Mouse (Mus musculus) forebrain, embryonic 15.5 days (tissue): ENCODE measurements around the gene Itgb1bp2. TPM values are rescaled to one million over a fixed set of nuclear protein-coding genes. Genes with fewer than 3 reads are reported as not detected.
"Not testable (repeated sequence)": the region's sequence is repeated elsewhere in the genome, so short reads cannot be mapped to it uniquely, and the experiment has no call there.

Source experiments
- ATAC-seq: fragments of 200-750 bp; cut with Nextera tagmentation; replicated peaks from 2 replicates; pipeline ENCODE4 v1.8.0; 2017; ENCODE audit warnings: mild to moderate bottlenecking, moderate TSS enrichment, moderate library complexity
- H3K27ac ChIP-seq: fragments of 300-500 bp; sonication (generic); replicated peaks from 2 replicates; pipeline ENCODE4 v1.5.1; 2015; ENCODE audit warnings: mild to moderate bottlenecking, inconsistent platforms
- H3K27me3 ChIP-seq: fragments of 300-500 bp; sonication (generic); 2 replicates; pipeline ENCODE4 v1.6.1; 2015; ENCODE audit warnings: inconsistent platforms
- H3K36me3 ChIP-seq: fragments of 300-500 bp; sonication (generic); 2 replicates; pipeline ENCODE4 v1.6.1; 2015; ENCODE audit warnings: mild to moderate bottlenecking, inconsistent platforms
- H3K4me1 ChIP-seq: fragments of 300-500 bp; sonication (generic); 2 replicates; pipeline ENCODE4 v1.6.1; 2015; ENCODE audit warnings: inconsistent platforms
- H3K4me2 ChIP-seq: fragments of 300-500 bp; sonication (generic); replicated peaks from 2 replicates; pipeline ENCODE4 v1.6.1; 2015; ENCODE audit warnings: mild to moderate bottlenecking, inconsistent platforms
- H3K4me3 ChIP-seq: fragments of 300-500 bp; sonication (generic); 2 replicates; pipeline ENCODE4 v1.5.1; 2015; ENCODE audit warnings: mild to moderate bottlenecking, inconsistent platforms
- H3K9ac ChIP-seq: fragments of 300-500 bp; sonication (generic); replicated peaks from 2 replicates; pipeline ENCODE4 v1.6.1; 2015; ENCODE audit warnings: mild to moderate bottlenecking, inconsistent platforms
- H3K9me3 ChIP-seq: fragments of 300-500 bp; sonication (generic); 2 replicates; pipeline ENCODE4 v1.6.1; 2016; ENCODE audit warnings: inconsistent platforms
- WGBS: fragments of 180-500 bp; shearing (Covaris S2); methylation state at CpG from one replicate; pipeline ENCODE4 v1.1.7; 2015; ENCODE audit warnings: mixed read lengths; 5-methylcytosine and 5-hydroxymethylcytosine counted together
- polyA plus RNA-seq: library from polyadenylated mRNA; unstranded; fragments of >200 nt; fragmentation: Nextera tagmentation; extraction: Ambion mirVana; gene quantifications from 2 replicates; pipeline ENCODE4 v1.2.1, GENCODE M21; 2015

Gene Itgb1bp2
- polyA plus RNA-seq, 1 experiment from 2014 or later, result 1.8 TPM

DNA sequence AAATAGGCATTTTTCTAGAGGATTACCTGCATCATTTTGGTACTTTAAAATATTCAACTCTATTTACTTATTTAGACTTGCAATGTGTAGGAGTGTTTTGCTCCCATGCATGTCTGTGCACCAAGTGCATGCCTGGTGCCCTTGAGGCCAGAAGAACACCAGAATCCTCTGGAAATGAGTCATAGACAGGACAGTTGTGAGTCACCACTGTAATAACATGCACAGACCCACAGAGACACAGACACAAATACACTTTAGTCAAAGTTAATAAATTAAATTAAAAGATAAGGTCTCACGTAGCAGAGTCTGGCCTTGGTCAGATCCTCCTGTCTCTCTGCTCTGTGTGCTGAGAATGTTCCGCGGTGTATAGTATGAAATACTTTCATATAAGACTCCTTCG lies 23.3 kb downstream of the Itgb1bp2 start:
- Histone ChIP-seq H3K9ac (no peak overlapping the region), H3K4me2 (no peak overlapping the region), H3K27me3 (no peaks in the 10 kb centered on the region), H3K9me3 (no peaks in the 10 kb centered on the region), H3K36me3 (no peaks in the 10 kb centered on the region), H3K4me1 (no peaks in the 10 kb centered on the region), H3K27ac (no peak overlapping the region), H3K4me3 (no peak overlapping the region)
- ATAC-seq, result no peak
- 94% methylated on average over 4 of the region's 4 CpGs for WGBS

DNA sequence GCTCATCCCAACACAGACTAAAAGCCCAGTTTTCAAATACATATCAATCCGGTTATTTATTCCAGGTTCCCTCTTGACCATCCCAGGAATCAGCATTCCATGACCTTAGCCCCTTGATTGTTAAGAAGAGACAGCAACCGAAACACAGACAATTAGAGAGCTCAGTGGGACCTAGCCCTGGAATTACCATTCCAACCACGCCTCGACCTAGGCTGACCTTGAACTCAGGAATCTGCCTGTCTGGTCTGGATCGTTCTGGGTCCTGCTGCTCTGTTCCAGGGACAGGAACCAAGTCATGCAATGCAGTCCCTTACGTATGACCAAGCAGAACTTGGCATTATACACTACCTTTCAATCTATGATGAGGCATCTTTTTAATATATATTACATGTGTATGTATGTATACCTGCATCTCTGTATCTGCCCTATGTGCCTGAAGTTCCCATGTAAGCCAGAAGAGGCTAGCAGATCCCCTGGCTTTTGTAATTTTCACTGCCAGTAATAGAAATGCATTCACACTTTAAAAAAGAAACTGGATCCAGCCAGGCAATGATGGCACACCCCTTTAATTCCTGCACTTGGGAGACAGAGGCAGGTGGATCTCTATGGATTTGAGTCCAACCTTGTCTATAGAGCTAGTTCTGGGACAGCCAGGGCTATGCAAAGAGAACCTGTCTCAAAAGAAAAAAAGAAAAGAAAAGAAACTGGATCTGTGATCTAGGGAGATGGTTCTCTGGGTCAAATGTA lies 32.9 kb downstream of the Itgb1bp2 start:
- H3K9me3 ChIP-seq, result no peaks in the 10 kb centered on the region
- H3K27ac ChIP-seq, result no peak overlapping the region
- H3K36me3 ChIP-seq, result no peaks in the 10 kb centered on the region
- WGBS, result 84% methylated on average over 6 of the region's 6 CpGs
- H3K4me3 ChIP-seq, result no peak overlapping the region
- no peak for ATAC-seq
- no peaks in the 10 kb centered on the region for H3K4me1 ChIP-seq
- no peaks in the 10 kb centered on the region for H3K27me3 ChIP-seq
- H3K9ac ChIP-seq, result no peak overlapping the region
- no peak overlapping the region for H3K4me2 ChIP-seq

DNA sequence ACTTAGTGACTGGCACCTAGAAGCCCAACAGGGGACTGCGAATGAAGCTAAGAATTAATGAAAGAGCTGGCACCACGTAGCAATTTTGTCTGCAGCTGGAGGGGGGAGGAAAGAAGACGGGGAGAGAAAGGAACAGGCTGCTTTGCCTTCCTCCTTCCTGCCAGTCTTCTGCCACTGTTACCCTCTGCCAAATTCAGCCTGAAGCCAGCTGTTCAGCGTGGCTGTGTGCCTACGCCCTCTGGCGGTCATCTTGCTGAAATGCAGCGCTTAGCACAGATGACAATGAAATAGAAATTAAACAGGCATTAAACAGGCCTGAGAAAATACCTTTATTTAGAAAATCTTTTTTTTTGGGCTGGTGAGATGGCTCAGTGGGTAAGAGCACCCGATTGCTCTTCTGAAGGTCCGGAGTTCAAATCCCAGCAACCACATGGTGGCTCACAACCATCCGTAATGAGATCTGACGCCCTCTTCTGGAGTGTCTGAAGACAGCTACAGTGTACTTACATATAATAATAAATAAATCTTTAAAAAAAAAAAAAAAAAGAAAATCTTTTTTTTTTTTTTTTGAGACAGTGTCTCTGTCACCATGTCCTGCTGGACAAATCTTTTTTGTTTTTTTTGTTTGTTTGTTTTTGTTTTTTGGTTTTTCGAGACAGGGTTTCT lies 37.7 kb downstream of the Itgb1bp2 start:
- H3K4me2 ChIP-seq, H3K9ac ChIP-seq, H3K27me3 ChIP-seq, H3K9me3 ChIP-seq, H3K4me1 ChIP-seq, H3K36me3 ChIP-seq, H3K4me3 ChIP-seq: not testable (repeated sequence)
- WGBS, result 35% methylated on average over 11 of the region's 12 CpGs
- ATAC-seq, result peak; percentile 88
- peak overlapping the region; percentile 63 for H3K27ac ChIP-seq

Other genes starting within 250 kb of the Itgb1bp2 start
- gene Snx12, start 226.5 kb upstream of the Itgb1bp2 start, polyA plus RNA-seq, result 42.9 and 48.8 TPM in 2 replicates
- 1.1 and 1.2 TPM in 2 replicates for gene Foxo4, start 194.6 kb upstream of the Itgb1bp2 start, polyA plus RNA-seq
- not detected in 2 replicates for gene Gm614, start 185.1 kb upstream of the Itgb1bp2 start, polyA plus RNA-seq
- 4.3 and 7.1 TPM in 2 replicates for gene Il2rg, start 180.8 kb upstream of the Itgb1bp2 start, polyA plus RNA-seq
- not detected in 2 replicates for gene Gm20489, start 180.1 kb upstream of the Itgb1bp2 start, polyA plus RNA-seq
- gene Med12, start 175.1 kb upstream of the Itgb1bp2 start, polyA plus RNA-seq, result 21.6 and 28.6 TPM in 2 replicates
- gene Nlgn3, start 149.9 kb upstream of the Itgb1bp2 start, polyA plus RNA-seq, result 53.6 and 55.8 TPM in 2 replicates
- gene Gjb1, start 72.7 kb upstream of the Itgb1bp2 start, polyA plus RNA-seq, result 0.29 and 0.60 TPM in 2 replicates
- gene Zmym3, start 28.2 kb upstream of the Itgb1bp2 start, polyA plus RNA-seq, result 61.9 and 63.1 TPM in 2 replicates
- gene Nono, start 19.8 kb upstream of the Itgb1bp2 start, polyA plus RNA-seq, result 459 and 484 TPM in 2 replicates
- 17.4 and 19.4 TPM in 2 replicates for gene Taf1, start 83.6 kb downstream of the Itgb1bp2 start, polyA plus RNA-seq
- gene Ogt, start 191.0 kb downstream of the Itgb1bp2 start, polyA plus RNA-seq, result 231 and 232 TPM in 2 replicates